Mouse (Mus musculus): Measurements from ENCODE around the gene Cnksr1. TPM values are rescaled to one million over a fixed set of nuclear protein-coding genes. Genes with fewer than 3 reads are reported as not detected.
A peak's percentile ranks its signal among the peaks of the same experiment; 100 is the strongest.
"Not testable (repeated sequence)": the region's sequence is repeated elsewhere in the genome, so short reads cannot be mapped to it uniquely, and the experiment has no call there.

Gene Cnksr1
- polyA plus RNA-seq, 1 experiment from 2014 or later: 0.26 TPM

DNA sequence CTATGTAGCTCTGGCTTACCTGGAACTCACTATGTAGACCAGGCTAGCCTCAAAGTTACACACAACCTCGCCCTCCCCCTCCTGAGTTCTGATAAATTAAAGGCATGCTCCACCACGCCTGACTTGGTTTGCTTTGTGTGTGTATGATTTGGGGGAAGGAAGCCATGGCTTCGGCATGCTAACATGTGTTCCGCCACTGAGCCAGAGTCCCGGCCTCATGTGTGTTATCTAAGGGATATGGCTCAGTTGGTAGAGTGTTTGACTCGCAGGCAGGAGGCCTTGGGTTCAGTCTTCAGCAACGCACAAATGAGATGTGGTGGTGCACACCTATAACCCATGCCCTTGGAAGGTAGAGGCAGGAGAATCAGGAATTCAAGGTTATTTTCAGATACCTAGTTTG, 33.8 kb upstream of the Cnksr1 start:
- Histone ChIP-seq H3K9ac (ENCODE audit: low read depth, low read length) (no peak overlapping the region), H3K4me2 (no peak overlapping the region), H3K4me1 (replicated peaks; ENCODE audit: control insufficient read depth, insufficient read depth, low read length) (peaks cover 11% of the 10 kb centered on the region), H3K36me3 (ENCODE audit: control insufficient read depth, insufficient read depth, low read length) (0 out of 2 replicates have a peak, but pooled peaks cover 2% of the 10 kb centered on the region), H3K4me3 (ENCODE audit: low read depth, low read length) (no peak overlapping the region), H3K9me3 (ENCODE audit: control insufficient read depth, low read length) (no peaks in the 10 kb centered on the region), H3K27me3 (replicated peaks; ENCODE audit: control insufficient read depth, insufficient read depth, low read length) (no peaks in the 10 kb centered on the region), H3K27ac (ENCODE audit: low read depth, low read length) (no peak overlapping the region)
- DNase-seq (ENCODE audit: low spot score) (no peak), ATAC-seq (replicated peaks; ENCODE audit: low FRiP score) (no peak)
- WGBS: 77% methylated on average over 7 of the region's 7 CpGs

DNA sequence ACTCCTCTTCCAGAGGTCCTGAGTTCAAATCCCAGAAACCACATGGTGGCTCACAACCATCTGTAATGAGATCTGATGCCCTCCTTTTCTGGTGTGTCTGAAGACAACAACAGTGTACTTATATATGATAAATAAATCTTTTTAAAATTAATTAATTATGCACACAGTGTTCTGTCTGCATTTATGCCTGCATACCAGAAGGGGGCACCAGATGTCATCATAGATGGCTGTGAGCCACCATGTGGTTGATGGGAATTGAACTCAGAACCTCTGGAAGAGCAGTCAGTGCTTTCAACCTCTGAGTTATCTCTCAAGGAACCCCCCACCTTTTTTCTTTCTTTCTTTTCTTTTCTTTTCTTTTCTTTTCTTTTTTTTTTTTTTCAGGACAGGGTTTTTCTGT, 31.4 kb upstream of the Cnksr1 start:
- H3K27me3 ChIP-seq (replicated peaks; ENCODE audit: control insufficient read depth, insufficient read depth, low read length); H3K4me3 ChIP-seq (ENCODE audit: low read depth, low read length); H3K4me2 ChIP-seq; ATAC-seq (replicated peaks; ENCODE audit: low FRiP score); H3K36me3 ChIP-seq (ENCODE audit: control insufficient read depth, insufficient read depth, low read length); H3K9me3 ChIP-seq (ENCODE audit: control insufficient read depth, low read length); H3K27ac ChIP-seq (ENCODE audit: low read depth, low read length); DNase-seq (ENCODE audit: low spot score); H3K9ac ChIP-seq (ENCODE audit: low read depth, low read length): not testable (repeated sequence)
- peaks cover 11% of the 10 kb centered on the region for H3K4me1 ChIP-seq (replicated peaks; ENCODE audit: control insufficient read depth, insufficient read depth, low read length)

DNA sequence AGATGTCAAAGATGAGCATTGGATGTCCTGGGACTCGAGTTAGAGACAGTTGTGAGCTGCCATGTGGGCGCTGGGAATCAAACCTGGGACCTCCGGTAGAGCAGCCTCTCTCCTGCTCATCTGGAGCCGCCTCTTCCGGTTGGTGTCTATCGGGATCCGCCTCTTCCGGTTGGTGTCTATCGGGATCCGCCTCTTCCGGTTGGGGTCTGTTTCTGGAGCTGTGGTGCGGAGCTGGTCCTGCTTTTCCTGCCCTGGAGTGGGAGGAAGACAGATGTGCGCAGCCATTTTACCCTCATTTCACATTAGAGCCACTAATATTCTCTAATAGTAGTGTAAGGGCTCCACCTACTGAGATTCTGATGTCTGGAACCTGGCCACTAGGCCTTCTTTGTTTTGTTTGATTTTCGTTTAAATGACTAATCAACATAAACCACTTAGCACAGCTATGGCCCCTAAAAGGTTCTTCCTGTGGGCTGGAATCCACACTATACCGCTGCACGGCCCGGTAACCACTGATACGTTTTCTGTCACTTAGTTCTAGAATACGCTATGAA, 30.0 kb upstream of the Cnksr1 start:
- DNase-seq (ENCODE audit: low spot score): no peak
- Histone ChIP-seq H3K9ac (ENCODE audit: low read depth, low read length) (no peak overlapping the region), H3K27me3 (replicated peaks; ENCODE audit: control insufficient read depth, insufficient read depth, low read length) (no peaks in the 10 kb centered on the region), H3K36me3 (ENCODE audit: control insufficient read depth, insufficient read depth, low read length) (no peaks in the 10 kb centered on the region), H3K27ac (ENCODE audit: low read depth, low read length) (no peak overlapping the region), H3K4me1 (replicated peaks; ENCODE audit: control insufficient read depth, insufficient read depth, low read length) (peaks cover 6% of the 10 kb centered on the region), H3K4me3 (ENCODE audit: low read depth, low read length) (no peak overlapping the region), H3K9me3 (ENCODE audit: control insufficient read depth, low read length) (no peaks in the 10 kb centered on the region), H3K4me2 (no peak overlapping the region)
- no peak for ATAC-seq (replicated peaks; ENCODE audit: low FRiP score)
- 83% methylated on average over 19 of the region's 19 CpGs for WGBS

DNA sequence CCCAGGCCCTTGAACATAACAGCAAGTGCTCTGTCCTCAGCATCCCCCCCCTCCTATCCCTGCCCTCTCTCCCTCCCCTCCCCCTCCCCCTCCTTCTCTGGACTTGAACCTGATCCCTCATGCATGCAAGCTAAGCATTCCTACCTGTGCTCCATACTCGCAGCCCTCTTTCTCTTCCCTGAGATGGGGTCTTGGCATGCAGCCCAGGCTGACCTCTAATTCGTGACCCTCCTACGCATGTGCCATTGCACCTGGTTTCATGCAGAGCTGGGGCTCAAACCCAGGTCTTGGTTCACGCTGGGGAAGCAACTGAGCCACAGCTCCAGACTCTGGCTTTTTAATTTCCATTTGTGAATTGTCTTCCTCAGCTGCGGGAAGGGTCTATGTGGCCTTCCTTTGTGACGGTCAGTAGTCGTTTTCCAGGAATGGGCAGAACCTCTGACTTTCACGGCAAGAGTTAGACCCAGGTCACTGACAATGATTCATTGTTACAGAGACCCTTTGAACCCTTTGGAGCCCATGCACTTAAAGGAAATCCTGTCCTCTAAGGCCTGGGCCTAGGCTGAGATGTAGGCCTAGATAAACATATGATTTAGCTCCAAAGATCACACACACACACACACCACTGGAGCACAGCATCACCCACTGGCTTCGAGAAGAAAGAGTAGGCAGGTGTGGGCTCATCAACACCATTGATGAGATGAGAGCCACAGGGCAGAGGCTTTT, 27.8 kb upstream of the Cnksr1 start:
- Histone ChIP-seq H3K9ac (ENCODE audit: low read depth, low read length) (no peak overlapping the region), H3K4me1 (replicated peaks; ENCODE audit: control insufficient read depth, insufficient read depth, low read length) (no peaks in the 10 kb centered on the region), H3K36me3 (ENCODE audit: control insufficient read depth, insufficient read depth, low read length) (no peaks in the 10 kb centered on the region), H3K4me2 (no peak overlapping the region), H3K9me3 (ENCODE audit: control insufficient read depth, low read length) (no peaks in the 10 kb centered on the region), H3K27ac (ENCODE audit: low read depth, low read length) (no peak overlapping the region), H3K27me3 (replicated peaks; ENCODE audit: control insufficient read depth, insufficient read depth, low read length) (no peaks in the 10 kb centered on the region), H3K4me3 (ENCODE audit: low read depth, low read length) (no peak overlapping the region)
- WGBS: 66% methylated on average over 9 of the region's 9 CpGs
- no peak for ATAC-seq (replicated peaks; ENCODE audit: low FRiP score)
- DNase-seq (ENCODE audit: low spot score): no peak

DNA sequence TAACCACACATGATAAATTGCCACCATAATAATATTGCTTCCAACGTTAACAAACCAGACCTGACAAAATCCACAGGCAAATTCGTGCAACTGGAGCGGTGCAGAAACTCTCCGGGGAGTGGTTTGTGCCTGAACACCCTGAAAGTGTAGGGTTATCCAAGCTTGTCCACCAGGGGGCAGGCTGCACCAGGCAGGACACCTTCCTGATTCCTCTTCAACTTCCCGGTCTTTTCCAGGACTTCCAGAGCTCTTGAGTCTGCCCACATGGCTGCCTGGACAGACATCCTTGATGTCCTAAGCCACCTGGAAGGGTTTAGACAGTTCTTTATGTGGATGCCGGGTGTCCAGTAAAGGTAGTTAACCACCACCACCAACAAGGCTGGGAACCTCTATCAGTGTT, 25.0 kb upstream of the Cnksr1 start:
- DNase-seq (ENCODE audit: low spot score): no peak
- no peak overlapping the region for H3K4me2 ChIP-seq
- H3K9ac ChIP-seq (ENCODE audit: low read depth, low read length): no peak overlapping the region
- ATAC-seq (replicated peaks; ENCODE audit: low FRiP score): no peak
- no peak overlapping the region for H3K27ac ChIP-seq (ENCODE audit: low read depth, low read length)
- no peak overlapping the region for H3K4me3 ChIP-seq (ENCODE audit: low read depth, low read length)
- 29% methylated on average over 6 of the region's 6 CpGs for WGBS
- no peaks in the 10 kb centered on the region for H3K36me3 ChIP-seq (ENCODE audit: control insufficient read depth, insufficient read depth, low read length)
- no peaks in the 10 kb centered on the region for H3K4me1 ChIP-seq (replicated peaks; ENCODE audit: control insufficient read depth, insufficient read depth, low read length)
- H3K27me3 ChIP-seq (replicated peaks; ENCODE audit: control insufficient read depth, insufficient read depth, low read length): no peaks in the 10 kb centered on the region
- H3K9me3 ChIP-seq (ENCODE audit: control insufficient read depth, low read length): no peaks in the 10 kb centered on the region

DNA sequence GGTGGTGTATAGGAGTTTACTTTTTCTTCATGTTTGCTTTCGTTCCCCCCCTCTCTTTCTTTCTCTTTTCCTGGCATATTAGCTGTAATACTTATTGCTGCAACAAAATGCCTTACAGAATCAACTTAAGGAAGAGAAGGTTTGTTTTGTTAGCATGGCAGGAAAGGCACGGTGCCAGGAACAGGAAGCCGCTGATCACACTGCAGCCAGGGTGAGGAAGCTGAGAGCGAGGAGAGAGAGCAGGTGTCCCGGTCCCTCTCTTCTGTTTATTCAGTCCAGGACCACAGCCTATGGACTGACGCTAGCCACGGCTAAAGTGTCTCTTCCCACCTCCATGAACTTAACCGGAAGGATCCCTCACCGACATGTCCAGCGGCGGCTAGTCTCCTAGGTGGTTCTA, 20.2 kb upstream of the Cnksr1 start:
- H3K4me2 ChIP-seq: no peak overlapping the region
- H3K4me3 ChIP-seq (ENCODE audit: low read depth, low read length): no peak overlapping the region
- WGBS: 51% methylated on average over 11 of the region's 11 CpGs
- DNase-seq (ENCODE audit: low spot score) (no peak), ATAC-seq (replicated peaks; ENCODE audit: low FRiP score) (no peak)
- H3K36me3 ChIP-seq (ENCODE audit: control insufficient read depth, insufficient read depth, low read length): no peaks in the 10 kb centered on the region
- H3K9ac ChIP-seq (ENCODE audit: low read depth, low read length): no peak overlapping the region
- no peak overlapping the region for H3K27ac ChIP-seq (ENCODE audit: low read depth, low read length)
- H3K9me3 ChIP-seq (ENCODE audit: control insufficient read depth, low read length): no peaks in the 10 kb centered on the region
- H3K4me1 ChIP-seq (replicated peaks; ENCODE audit: control insufficient read depth, insufficient read depth, low read length): peaks cover 16% of the 10 kb centered on the region
- H3K27me3 ChIP-seq (replicated peaks; ENCODE audit: control insufficient read depth, insufficient read depth, low read length): peaks cover 22% of the 10 kb centered on the region

DNA sequence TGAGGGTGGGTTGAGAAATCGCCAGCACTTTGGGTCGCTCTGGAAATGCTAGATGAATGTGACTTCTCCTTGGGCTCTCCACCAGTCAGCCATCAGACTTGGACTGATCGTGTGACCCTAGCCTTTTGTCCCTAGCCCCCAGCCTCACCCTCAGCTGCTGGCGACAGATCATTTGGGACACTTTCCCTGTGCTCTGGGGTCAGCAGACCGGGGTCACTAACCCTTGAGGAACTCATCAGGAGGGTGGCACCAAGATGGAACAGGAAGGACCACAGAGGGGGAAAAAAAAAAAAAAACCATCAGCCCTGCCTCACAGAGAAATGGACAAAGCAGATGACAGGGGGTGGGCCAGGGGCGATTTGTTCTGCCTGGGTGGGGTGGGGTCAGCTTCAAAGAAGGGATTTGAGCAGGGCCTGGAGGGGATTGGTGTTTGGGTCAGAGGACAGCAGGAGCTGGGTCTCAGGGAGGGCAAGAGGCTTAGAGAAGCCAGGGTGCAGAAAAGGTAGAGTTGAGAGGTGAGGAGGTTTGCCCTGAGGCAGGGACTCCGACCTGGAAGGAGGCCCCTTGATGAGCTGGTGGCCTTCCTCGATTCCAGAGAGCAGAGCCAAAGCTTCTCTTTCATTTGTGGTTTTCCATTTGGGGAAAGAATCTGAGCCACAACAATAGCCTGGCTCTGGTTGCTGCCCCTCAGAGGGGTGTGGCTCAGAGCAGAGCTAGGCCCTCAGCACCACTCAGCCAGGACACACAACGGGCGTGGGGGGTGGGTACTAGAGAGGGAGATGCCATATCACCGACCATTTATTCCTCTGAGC, 19.2 kb upstream of the Cnksr1 start:
- no peaks in the 10 kb centered on the region for H3K9me3 ChIP-seq (ENCODE audit: control insufficient read depth, low read length)
- 28% methylated on average over 11 of the region's 11 CpGs for WGBS
- H3K9ac ChIP-seq (ENCODE audit: low read depth, low read length): no peak overlapping the region
- peaks cover 32% of the 10 kb centered on the region for H3K27me3 ChIP-seq (replicated peaks; ENCODE audit: control insufficient read depth, insufficient read depth, low read length)
- no peak for DNase-seq (ENCODE audit: low spot score)
- peaks cover 24% of the 10 kb centered on the region for H3K4me1 ChIP-seq (replicated peaks; ENCODE audit: control insufficient read depth, insufficient read depth, low read length)
- no peak overlapping the region for H3K4me3 ChIP-seq (ENCODE audit: low read depth, low read length)
- H3K27ac ChIP-seq (ENCODE audit: low read depth, low read length): no peak overlapping the region
- no peak for ATAC-seq (replicated peaks; ENCODE audit: low FRiP score)
- H3K4me2 ChIP-seq: no peak overlapping the region; the same call in 1 of the 2 replicates
- H3K36me3 ChIP-seq (ENCODE audit: control insufficient read depth, insufficient read depth, low read length): no peaks in the 10 kb centered on the region

DNA sequence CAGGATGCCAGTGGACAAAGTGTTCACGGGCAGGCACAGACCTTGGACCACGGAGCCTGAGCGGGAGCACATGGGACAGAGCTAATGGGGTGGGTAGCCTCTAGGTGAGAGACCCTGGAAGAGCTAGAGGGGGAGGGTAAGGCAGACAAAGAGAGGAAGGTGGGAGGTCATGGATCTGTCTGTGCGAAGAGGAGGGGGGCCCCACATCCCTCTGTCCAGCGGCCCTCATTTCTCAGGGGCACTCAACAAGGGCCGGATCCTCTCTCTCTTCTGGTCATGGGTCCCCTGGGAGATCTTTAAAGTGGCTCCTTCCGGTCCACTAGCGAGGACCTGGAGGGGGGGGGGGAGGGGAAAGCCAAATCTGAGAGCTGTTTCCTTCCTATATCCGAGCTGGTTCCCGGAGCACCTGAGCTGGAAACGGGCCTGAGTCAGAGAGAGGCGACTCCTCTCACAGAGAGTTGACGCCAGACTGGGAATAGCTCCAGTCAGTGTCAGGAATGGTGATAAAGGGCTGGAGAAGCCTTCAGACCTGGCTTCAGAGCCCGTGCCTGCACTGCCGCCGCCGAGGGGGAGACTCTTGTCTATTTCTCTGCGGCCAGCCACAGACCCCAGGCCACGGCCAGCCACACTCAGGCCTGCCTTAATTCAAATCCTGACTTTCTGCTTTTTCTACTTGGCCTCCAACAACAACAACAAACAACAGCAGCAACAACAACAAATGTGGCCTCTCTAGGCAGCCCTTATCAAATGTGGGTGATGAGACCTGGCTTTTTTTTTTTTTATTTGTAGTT, 18.4 kb upstream of the Cnksr1 start:
- Histone ChIP-seq H3K27me3 (replicated peaks; ENCODE audit: control insufficient read depth, insufficient read depth, low read length) (peaks cover 40% of the 10 kb centered on the region), H3K27ac (ENCODE audit: low read depth, low read length) (no peak overlapping the region; the same call in 1 of the 2 replicates), H3K4me2 (peak overlapping the region; percentile 25; the same call in 1 of the 2 replicates), H3K9ac (ENCODE audit: low read depth, low read length) (peak overlapping the region; percentile 36; the same call in 1 of the 2 replicates), H3K4me3 (ENCODE audit: low read depth, low read length) (no peak overlapping the region), H3K36me3 (ENCODE audit: control insufficient read depth, insufficient read depth, low read length) (no peaks in the 10 kb centered on the region), H3K9me3 (ENCODE audit: control insufficient read depth, low read length) (no peaks in the 10 kb centered on the region), H3K4me1 (replicated peaks; ENCODE audit: control insufficient read depth, insufficient read depth, low read length) (peaks cover 31% of the 10 kb centered on the region)
- ATAC-seq (replicated peaks; ENCODE audit: low FRiP score) (no peak; the same call in 1 of the 2 replicates), DNase-seq (ENCODE audit: low spot score) (no peak)
- WGBS: 16% methylated on average over 19 of the region's 19 CpGs

Measured in liver, embryonic 11.5 days (tissue).